In the genomic region with DNA sequence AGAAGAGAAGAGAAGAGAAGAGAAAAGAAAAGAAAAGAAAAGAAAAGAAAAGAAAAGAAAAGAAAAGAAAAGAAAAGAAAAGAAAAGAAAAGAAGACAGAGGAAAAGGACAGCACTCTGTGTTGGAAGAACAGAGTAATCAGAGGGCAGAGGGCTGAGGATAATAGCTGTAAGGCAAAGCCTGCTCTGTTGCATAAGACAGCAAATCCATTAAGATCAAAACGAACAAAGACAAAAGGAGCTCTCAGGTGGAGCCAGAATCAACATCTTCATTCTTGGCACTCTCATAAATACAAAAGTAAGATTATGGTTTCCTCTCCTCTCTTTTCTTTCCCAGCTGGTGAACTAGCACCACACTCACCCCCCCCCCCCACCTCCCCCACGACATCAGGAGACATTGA, we compare ENCODE assay signal across 16 mouse cellular contexts.
"Had no signal": no experiment of that assay in that cellular context is flagged by ENCODE, and none has a peak within 500 bp of the region (broad histone marks: within the 10 kb centered on the region; RNA-seq: fewer than 3 reads in every experiment).

No protein-coding gene starts in this region.

- H3K36me3 ChIP-seq: neural tube, embryonic 13.5 days; neural tube, embryonic 15.5 days; stomach, embryonic 15.5 days had no signal

- H3K9me3 ChIP-seq: neural tube, embryonic 13.5 days; neural tube, embryonic 15.5 days; stomach, embryonic 15.5 days had no signal

- H3K9ac ChIP-seq: neural tube, embryonic 13.5 days; neural tube, embryonic 15.5 days; stomach, embryonic 15.5 days had no signal

- H3K4me3 ChIP-seq: neural tube, embryonic 13.5 days; neural tube, embryonic 15.5 days; stomach, embryonic 15.5 days had no signal

- H3K4me1 ChIP-seq: neural tube, embryonic 13.5 days; neural tube, embryonic 15.5 days; stomach, embryonic 15.5 days had no signal

- DNase-seq: retina, postnatal 1 day; right cerebral cortex, adult 18-20 months; right cerebral cortex, postnatal 14 days; right cerebral cortex, postnatal 25 days; right cerebral cortex, postnatal 4 days; spleen, adult 18-20 months; thymus, adult 18-20 months; thymus, adult 2 months; thymus, postnatal 14 days; thymus, postnatal 25 days; thymus, postnatal 36 days; thymus, postnatal 4 days had no signal

- H3K27me3 ChIP-seq: neural tube, embryonic 13.5 days; neural tube, embryonic 15.5 days; stomach, embryonic 15.5 days had no signal

- H3K27ac ChIP-seq: neural tube, embryonic 13.5 days; neural tube, embryonic 15.5 days; stomach, embryonic 15.5 days; stomach, postnatal 0 days had no signal

- H3K4me2 ChIP-seq: neural tube, embryonic 13.5 days; neural tube, embryonic 15.5 days; stomach, embryonic 15.5 days had no signal
